Mouse (Mus musculus): ENCODE measurements around the gene Sirpa. TPM values are rescaled to one million over a fixed set of nuclear protein-coding genes. Genes with fewer than 3 reads are reported as not detected.

The Sirpa gene
- polyA plus RNA-seq, 1 experiment from 2014 or later = 17.4 TPM

DNA sequence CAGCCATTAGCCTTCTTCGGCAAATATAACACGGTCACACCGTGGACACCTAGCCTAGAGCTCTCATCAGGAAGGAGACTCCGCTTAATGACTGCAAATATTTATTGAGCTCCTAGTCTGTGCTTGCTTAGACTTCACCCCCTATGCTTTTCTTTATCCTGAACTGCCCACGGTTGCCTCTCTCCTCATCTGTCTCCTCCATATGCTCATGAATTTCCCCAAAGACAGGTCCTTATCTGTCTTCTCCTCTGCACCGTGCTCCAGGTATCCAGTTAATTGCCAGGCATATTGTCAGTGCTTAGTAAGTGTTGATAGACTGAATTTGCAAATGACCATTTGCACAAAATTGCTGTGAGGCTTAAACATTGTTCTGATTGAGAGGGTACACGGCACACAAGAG is 23.5 kb upstream of the Sirpa start:
- no peaks in the 10 kb centered on the region for H3K36me3 ChIP-seq (replicated peaks)
- peaks cover 18% of the 10 kb centered on the region for H3K27me3 ChIP-seq (replicated peaks; ENCODE audit: low read depth, poor library complexity, severe bottlenecking)
- H3K27ac ChIP-seq (replicated peaks) = no peak overlapping the region
- H3K4me3 ChIP-seq = no peak overlapping the region
- DNase-seq (ENCODE audit: low spot score) = no peak
- 92% methylated on average over 7 of the region's 7 CpGs for WGBS
- H3K9me3 ChIP-seq = no peaks in the 10 kb centered on the region
- peaks cover 11% of the 10 kb centered on the region for H3K4me1 ChIP-seq

DNA sequence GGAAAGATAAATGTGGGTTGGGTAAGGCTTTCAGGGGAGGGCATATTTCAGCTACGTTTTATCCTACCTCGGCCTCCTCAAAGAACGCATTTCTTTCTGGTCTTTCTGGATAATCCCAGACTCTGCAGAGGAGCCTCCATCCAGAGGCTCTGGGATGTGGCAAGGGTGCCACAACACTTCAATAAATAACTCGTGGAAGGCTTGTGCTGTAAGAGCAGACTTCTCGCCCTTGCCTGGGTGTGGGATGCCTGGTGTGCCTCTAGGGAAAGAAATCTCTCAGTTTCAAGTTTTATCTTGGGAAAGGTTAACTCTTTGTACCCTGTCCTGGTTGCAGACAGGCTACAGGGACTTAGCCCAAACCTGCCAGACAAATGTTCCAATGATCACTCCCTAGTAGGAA is 23.1 kb upstream of the Sirpa start:
- H3K4me1 ChIP-seq = peaks cover 15% of the 10 kb centered on the region
- H3K27ac ChIP-seq (replicated peaks) = no peak overlapping the region
- WGBS = 81% methylated on average over 5 of the region's 5 CpGs
- DNase-seq (ENCODE audit: low spot score) = no peak
- no peaks in the 10 kb centered on the region for H3K36me3 ChIP-seq (replicated peaks)
- H3K4me3 ChIP-seq = no peak overlapping the region
- peaks cover 22% of the 10 kb centered on the region for H3K27me3 ChIP-seq (replicated peaks; ENCODE audit: low read depth, poor library complexity, severe bottlenecking)
- H3K9me3 ChIP-seq = no peaks in the 10 kb centered on the region

DNA sequence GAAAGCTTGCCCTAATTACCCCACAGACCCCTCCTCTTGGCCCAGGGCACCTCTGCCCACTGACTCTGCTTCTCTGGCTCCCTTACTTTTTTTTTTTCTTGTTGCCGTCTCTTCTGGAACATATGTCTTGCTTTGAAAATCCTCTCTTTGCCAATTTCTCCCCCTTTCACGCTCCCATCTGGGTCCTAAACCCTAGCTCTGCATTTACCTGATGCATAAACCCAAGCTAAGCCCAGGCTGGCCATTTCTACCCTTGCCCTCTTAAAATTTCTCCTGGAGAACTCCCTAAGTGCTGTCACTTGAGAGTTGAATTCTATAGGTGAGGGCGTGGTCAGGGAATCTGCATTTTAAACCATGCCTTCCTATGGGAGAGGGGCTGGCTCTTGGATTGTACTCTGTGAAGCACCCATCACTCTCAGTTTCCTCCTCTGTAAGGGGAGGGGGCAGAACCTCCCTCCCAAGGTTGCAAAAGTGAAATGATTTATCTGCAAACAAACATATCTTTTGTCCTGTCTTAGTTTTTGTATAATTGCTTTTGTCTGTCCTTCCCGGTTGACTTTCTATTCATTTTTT is 18.8 kb upstream of the Sirpa start:
- Histone ChIP-seq H3K27ac (replicated peaks) (no peak overlapping the region; the same call in 1 of the 2 replicates), H3K9me3 (no peaks in the 10 kb centered on the region), H3K27me3 (replicated peaks; ENCODE audit: low read depth, poor library complexity, severe bottlenecking) (peaks cover 52% of the 10 kb centered on the region), H3K36me3 (replicated peaks) (no peaks in the 10 kb centered on the region), H3K4me1 (peaks cover 19% of the 10 kb centered on the region), H3K4me3 (peak overlapping the region; percentile 52)
- DNase-seq (ENCODE audit: low spot score) = no peak
- 19% methylated on average over 4 of the region's 4 CpGs for WGBS

DNA sequence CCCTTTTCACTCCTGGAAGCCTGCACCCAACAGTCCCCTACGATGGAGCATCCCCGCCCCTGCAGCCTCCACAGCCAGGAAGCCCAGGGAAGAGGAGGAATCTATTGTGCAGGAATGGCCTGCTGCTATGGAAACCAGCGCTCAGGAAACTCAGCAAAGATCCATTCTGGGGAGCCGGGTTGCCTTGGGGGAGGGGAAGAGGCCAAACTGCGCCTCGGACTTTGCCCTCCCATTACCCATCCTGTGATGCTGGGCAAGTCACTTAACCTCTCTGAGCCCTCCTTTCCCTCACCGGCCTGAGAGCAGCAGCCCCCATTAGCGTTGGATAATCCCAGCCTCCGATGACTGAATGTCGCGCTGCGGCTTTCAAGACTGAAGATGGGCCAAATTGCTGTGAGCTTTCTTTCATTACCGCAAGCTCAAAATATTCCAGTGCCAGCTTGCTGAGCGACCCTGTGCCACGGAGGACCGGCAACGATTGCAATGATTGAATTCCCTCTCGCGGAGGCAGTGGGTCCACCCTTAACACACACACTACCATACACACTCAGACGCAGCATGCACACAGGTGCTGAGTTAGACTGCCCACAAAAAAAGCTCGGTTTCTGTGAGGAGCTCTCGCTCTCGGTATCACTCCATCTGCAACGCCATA is 18.1 kb upstream of the Sirpa start:
- peak overlapping the region; percentile 52 for H3K4me3 ChIP-seq
- H3K27me3 ChIP-seq (replicated peaks; ENCODE audit: low read depth, poor library complexity, severe bottlenecking) = peaks cover 52% of the 10 kb centered on the region
- no peaks in the 10 kb centered on the region for H3K9me3 ChIP-seq
- H3K27ac ChIP-seq (replicated peaks) = peak overlapping the region; percentile 68
- H3K4me1 ChIP-seq = peaks cover 19% of the 10 kb centered on the region
- H3K36me3 ChIP-seq (replicated peaks) = no peaks in the 10 kb centered on the region
- 10% methylated on average over 24 of the region's 24 CpGs for WGBS
- peak; percentile 74 for DNase-seq (ENCODE audit: low spot score)

DNA sequence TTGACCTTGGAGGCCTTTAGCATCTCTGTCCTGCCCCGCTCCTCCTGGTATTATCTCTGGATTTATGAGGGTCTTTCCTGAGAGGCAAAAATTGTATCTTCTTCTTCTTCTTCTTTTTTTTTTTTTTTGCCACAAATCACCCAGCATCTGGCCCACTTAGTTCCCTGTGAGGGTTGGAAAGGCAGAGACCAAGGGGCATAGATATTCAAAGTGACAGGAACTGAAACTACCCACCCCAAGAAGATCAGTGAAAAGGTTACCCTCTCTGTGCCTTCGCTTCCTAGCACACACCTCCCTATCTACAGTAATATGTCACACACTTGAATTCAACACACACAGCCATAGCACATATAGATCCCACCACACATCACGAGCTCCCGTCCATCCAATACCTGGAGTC is 17.5 kb upstream of the Sirpa start:
- Histone ChIP-seq H3K4me3 (no peak overlapping the region), H3K27me3 (replicated peaks; ENCODE audit: low read depth, poor library complexity, severe bottlenecking) (peaks cover 52% of the 10 kb centered on the region), H3K9me3 (no peaks in the 10 kb centered on the region), H3K4me1 (peaks cover 19% of the 10 kb centered on the region), H3K27ac (replicated peaks) (no peak overlapping the region), H3K36me3 (replicated peaks) (no peaks in the 10 kb centered on the region)
- WGBS = 91% methylated on average over 4 of the region's 4 CpGs
- no peak for DNase-seq (ENCODE audit: low spot score)

DNA sequence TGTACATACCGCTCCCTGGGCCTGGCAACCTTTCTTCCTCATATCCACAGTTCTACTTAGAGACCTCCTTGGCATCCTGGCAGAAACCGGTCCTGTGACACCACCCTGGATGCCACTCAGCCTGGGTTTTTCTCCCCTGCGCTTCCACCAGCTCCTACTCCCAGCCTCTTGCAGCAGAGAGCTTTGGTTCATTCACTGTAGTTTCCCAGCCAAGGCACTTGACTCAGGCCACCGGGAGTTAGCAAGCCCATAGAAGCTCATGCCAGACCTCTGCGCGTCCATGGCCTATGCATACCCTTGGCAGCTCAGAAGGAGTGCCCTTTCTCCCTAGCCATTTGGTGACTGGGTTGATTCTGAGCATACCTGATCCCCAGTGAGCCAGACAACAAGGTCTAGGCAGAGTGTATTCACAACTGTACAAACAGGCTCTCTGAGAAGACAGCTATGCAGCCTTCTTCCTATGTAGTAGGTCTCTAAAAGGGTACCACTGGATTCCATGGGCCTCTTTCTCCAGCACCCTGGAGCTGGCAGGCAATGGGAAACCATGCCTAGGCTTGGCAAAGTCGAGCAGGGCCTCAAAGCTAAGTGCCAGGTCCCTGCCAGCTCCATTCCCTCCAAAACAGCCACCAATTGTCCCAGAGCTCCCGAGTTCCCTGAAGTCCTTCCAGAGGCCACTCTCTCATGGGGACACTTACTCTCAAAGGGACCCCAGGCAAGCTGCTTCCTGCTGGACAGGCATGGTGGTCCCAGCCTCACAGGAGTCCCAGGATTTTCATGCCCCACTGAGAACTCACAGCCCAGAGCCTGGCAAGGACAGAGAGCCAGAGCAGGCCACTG is 15.8 kb upstream of the Sirpa start:
- WGBS = 87% methylated on average over 8 of the region's 8 CpGs

DNA sequence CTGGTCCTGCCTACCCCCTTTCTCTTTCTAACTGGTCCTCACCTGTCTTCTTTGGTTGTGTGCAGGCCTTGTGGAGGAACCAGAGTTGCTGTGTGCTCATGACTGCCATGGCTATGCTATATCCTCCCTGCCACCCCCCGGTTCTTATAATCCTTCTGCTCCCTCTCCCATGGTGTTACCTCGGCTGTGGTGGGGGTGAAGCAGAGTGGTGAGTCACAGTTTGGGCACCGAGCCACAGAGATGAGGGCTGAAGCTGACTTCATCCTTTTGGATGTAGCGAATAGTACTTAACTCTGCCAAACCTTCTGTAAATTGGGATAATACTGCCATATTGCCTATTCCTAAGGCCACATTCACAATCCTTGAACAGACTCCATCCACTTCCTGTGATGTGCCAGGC is 12.0 kb upstream of the Sirpa start:
- no peak for DNase-seq (ENCODE audit: low spot score)
- Histone ChIP-seq H3K27me3 (replicated peaks; ENCODE audit: low read depth, poor library complexity, severe bottlenecking) (peaks cover 19% of the 10 kb centered on the region), H3K27ac (replicated peaks) (no peak overlapping the region), H3K9me3 (no peaks in the 10 kb centered on the region), H3K4me1 (peaks cover 9% of the 10 kb centered on the region), H3K36me3 (replicated peaks) (no peaks in the 10 kb centered on the region), H3K4me3 (no peak overlapping the region)
- WGBS = 85% methylated on average over 4 of the region's 4 CpGs

More for the DNA sequence above, 15.8 kb upstream of the Sirpa start:
- no peak for DNase-seq (ENCODE audit: low spot score)
- Histone ChIP-seq H3K4me3 (no peak overlapping the region), H3K36me3 (replicated peaks) (no peaks in the 10 kb centered on the region), H3K27ac (replicated peaks) (no peak overlapping the region), H3K9me3 (no peaks in the 10 kb centered on the region), H3K27me3 (replicated peaks; ENCODE audit: low read depth, poor library complexity, severe bottlenecking) (peaks cover 51% of the 10 kb centered on the region), H3K4me1 (peaks cover 19% of the 10 kb centered on the region)

DNA sequence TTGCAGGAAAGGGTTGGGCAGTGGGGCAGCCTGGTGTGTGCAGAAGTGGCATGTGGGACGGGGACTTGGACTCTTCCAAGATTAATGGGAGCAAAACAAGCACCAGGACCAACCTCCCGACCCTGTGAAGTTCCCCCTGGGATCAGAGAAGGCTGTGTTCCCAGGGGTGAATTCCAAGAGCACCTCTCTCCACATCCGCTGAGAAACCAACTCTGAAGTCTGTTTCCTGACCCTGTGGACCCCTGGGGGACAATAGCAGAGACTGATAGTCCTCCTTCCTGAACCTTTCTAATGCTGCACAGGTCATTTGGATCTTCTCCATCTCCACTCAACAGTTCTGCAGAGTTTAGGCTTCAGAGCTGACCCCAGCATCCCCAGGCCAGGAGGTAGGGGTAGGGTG is 10.8 kb upstream of the Sirpa start:
- Histone ChIP-seq H3K36me3 (replicated peaks) (no peaks in the 10 kb centered on the region), H3K27me3 (replicated peaks; ENCODE audit: low read depth, poor library complexity, severe bottlenecking) (peaks cover 8% of the 10 kb centered on the region; the same call in 1 of the 2 replicates), H3K27ac (replicated peaks) (no peak overlapping the region), H3K4me1 (peaks cover 9% of the 10 kb centered on the region), H3K4me3 (no peak overlapping the region), H3K9me3 (no peaks in the 10 kb centered on the region)
- no peak for DNase-seq (ENCODE audit: low spot score)
- WGBS = 56% methylated on average over 3 of the region's 3 CpGs

DNA sequence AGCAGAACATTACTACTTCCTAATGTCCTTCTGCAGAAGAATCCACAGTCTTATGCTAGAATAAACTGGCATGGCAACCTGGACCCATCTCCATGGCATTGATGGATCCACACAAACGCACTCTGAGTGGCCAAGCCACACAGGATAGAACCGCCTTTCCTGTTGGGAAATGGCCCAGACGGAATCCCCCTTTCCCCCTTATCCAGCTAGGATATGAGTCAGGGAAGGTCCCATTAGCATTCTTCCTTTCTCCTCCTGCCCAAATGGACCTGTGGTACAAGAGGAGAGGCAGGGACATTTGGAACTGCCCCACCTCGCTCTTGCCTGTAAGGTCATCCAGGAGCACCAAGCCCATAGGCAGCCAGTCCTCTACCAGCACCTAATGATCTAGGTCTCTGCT is 10.4 kb upstream of the Sirpa start:
- Histone ChIP-seq H3K27ac (replicated peaks) (no peak overlapping the region), H3K27me3 (replicated peaks; ENCODE audit: low read depth, poor library complexity, severe bottlenecking) (peaks cover 4% of the 10 kb centered on the region; the same call in 1 of the 2 replicates), H3K9me3 (no peaks in the 10 kb centered on the region), H3K4me1 (peaks cover 11% of the 10 kb centered on the region), H3K4me3 (no peak overlapping the region), H3K36me3 (replicated peaks) (no peaks in the 10 kb centered on the region)
- 87% methylated on average over 4 of the region's 4 CpGs for WGBS
- no peak for DNase-seq (ENCODE audit: low spot score)

DNA sequence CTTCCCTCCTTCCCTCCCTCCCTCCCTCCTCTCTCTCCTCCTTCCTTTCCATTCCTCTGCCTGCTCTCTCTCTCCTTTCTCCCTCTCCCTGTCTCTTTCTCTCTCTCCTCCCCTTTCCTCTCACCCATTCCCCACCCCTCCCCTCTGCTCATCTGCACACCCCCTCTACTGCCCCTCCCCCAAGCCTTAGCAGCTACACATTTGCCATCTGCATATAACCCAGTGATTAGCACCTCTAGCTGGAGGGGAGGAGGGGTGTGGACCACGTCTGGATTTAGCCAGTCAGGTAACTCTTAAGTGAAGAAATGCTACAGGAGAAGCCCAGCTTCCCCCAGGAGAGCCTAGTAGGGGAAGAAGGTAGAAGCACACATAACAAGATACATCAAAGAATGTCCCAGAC is 7.7 kb upstream of the Sirpa start:
- 8% methylated on average over 1 of the region's 1 CpGs for WGBS
- H3K4me1 ChIP-seq = peaks cover 27% of the 10 kb centered on the region
- no peaks in the 10 kb centered on the region for H3K9me3 ChIP-seq
- no peak for DNase-seq (ENCODE audit: low spot score)
- H3K27ac ChIP-seq (replicated peaks) = no peak overlapping the region
- H3K36me3 ChIP-seq (replicated peaks) = no peaks in the 10 kb centered on the region
- H3K4me3 ChIP-seq = no peak overlapping the region
- H3K27me3 ChIP-seq (replicated peaks; ENCODE audit: low read depth, poor library complexity, severe bottlenecking) = peaks cover 5% of the 10 kb centered on the region

DNA sequence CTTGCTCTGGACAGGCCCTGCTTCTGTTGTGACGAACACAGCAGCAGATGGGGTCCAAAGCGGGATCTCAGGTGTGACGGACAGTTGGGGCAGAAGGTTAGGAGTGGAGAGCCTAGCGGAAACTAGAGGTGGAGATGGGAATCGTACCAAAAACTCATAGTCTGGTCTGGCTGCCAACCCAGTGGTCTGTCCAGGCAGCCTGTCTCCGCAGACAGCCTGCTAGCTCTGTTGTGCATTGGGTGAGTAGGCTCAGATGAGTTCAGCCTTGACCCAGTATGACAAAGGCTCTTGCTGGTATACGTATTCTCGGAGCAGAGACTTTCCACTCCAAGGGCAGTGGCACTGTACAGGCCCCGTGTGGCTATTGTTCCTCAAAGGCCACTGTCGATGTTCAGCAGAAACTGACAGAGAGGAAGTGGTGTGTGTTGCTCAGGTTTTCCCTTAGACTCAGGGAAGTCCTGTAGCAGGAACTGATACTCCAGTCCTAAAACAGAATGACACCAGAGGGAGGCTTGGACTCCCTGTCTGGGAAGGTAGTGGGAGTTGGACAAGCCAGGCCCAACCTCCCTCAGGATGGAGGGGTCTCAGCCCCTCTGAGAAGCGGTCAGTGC is 6.6 kb upstream of the Sirpa start:
- DNase-seq (ENCODE audit: low spot score) = no peak
- Histone ChIP-seq H3K36me3 (replicated peaks) (no peaks in the 10 kb centered on the region), H3K27me3 (replicated peaks; ENCODE audit: low read depth, poor library complexity, severe bottlenecking) (peaks cover 6% of the 10 kb centered on the region), H3K27ac (replicated peaks) (no peak overlapping the region), H3K4me1 (peaks cover 27% of the 10 kb centered on the region), H3K9me3 (no peaks in the 10 kb centered on the region), H3K4me3 (no peak overlapping the region)
- 80% methylated on average over 11 of the region's 11 CpGs for WGBS

DNA sequence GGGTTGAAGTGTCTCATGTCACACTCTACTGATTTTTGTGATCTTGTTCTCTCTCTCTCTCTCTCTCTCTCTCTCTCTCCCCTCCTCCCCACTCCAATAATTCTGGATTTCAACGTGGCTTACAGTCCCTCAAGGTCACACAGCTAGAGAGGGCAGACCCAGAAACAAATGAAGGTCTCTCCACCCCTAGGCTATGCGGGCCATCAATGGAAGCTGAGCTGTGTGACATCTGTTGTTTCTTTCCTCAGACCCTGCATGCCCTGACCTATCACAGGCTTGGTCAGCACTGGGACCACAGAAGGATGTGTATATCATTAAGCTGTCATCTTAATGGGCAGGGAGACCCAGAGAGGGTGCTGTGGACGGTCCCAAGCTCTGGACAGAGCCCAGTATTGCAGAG is 5.4 kb upstream of the Sirpa start:
- Histone ChIP-seq H3K4me1 (peaks cover 36% of the 10 kb centered on the region), H3K36me3 (replicated peaks) (no peaks in the 10 kb centered on the region), H3K27ac (replicated peaks) (no peak overlapping the region), H3K9me3 (no peaks in the 10 kb centered on the region), H3K27me3 (replicated peaks; ENCODE audit: low read depth, poor library complexity, severe bottlenecking) (peaks cover 15% of the 10 kb centered on the region), H3K4me3 (no peak overlapping the region)
- DNase-seq (ENCODE audit: low spot score) = no peak
- 44% methylated on average over 3 of the region's 3 CpGs for whole genome bisulfite sequencing
